Mouse (Mus musculus) hematopoietic stem cell, adult 5-6 weeks (primary cell): Measurements from ENCODE around the gene Slc2a12. TPM values are rescaled to one million over a fixed set of nuclear protein-coding genes. Genes with fewer than 3 reads are reported as not detected.

Experiments
- ATAC-seq, 2 experiments: fragments of 125-278 bp in 1 of 2; replicated peaks in 1 of 2; 2 replicates each; pipeline ENCODE4 v1.8.0; 2016 to 2017; ENCODE audit warnings: inconsistent platforms in 2 of 2, mild to moderate bottlenecking in 2 of 2, moderate number of reproducible peaks in 2 of 2, low read depth in 1 of 2, moderate TSS enrichment in 1 of 2; ENCODE audit not compliant: low FRiP score in 2 of 2, poor library complexity in 2 of 2, severe bottlenecking in 2 of 2, insufficient read depth in 1 of 2, low TSS enrichment in 1 of 2
- total RNA-seq: library from RNA; stranded (forward); fragments of 172-1452, 232-1000 nt; gene quantifications from 2 replicates; pipeline ENCODE4 v1.2.3, GENCODE M21; 2017

Gene Slc2a12
- 0.10 and 0.13 TPM in 2 replicates for total RNA-seq

- peak; percentile 91 to 93 for ATAC-seq
Observed at GRCm38 (mm10) chr10:22644853-22645491, at the start of gene Slc2a12. Slc2a12 (plus strand) TSS chr10:22645011.

GRCm38 (mm10) chr10:22598908-22599480 lies 45.8 kb upstream of the Slc2a12 start:
- ATAC-seq: no peak

GRCm38 (mm10) chr10:22601046-22601445 lies 43.8 kb upstream of the Slc2a12 start:
- no peak for ATAC-seq

GRCm38 (mm10) chr10:22604801-22605200 lies 40.0 kb upstream of the Slc2a12 start:
- ATAC-seq: no peak

- no peak for ATAC-seq
Observed at GRCm38 (mm10) chr10:22608273-22608672, 36.5 kb upstream of the Slc2a12 start.

- no peak for ATAC-seq
Observed at GRCm38 (mm10) chr10:22608799-22609357, 35.9 kb upstream of the Slc2a12 start.

GRCm38 (mm10) chr10:22613301-22613700 lies 31.5 kb upstream of the Slc2a12 start:
- ATAC-seq: no peak

- ATAC-seq: no peak
Observed at GRCm38 (mm10) chr10:22614554-22614953, 30.3 kb upstream of the Slc2a12 start.

- no peak for ATAC-seq
Observed at GRCm38 (mm10) chr10:22615309-22615708, 29.5 kb upstream of the Slc2a12 start.

- ATAC-seq: no peak
Observed at GRCm38 (mm10) chr10:22618842-22619241, 26.0 kb upstream of the Slc2a12 start.

GRCm38 (mm10) chr10:22628832-22629231 lies 16.0 kb upstream of the Slc2a12 start:
- no peak for ATAC-seq

GRCm38 (mm10) chr10:22631103-22631502 lies 13.7 kb upstream of the Slc2a12 start:
- ATAC-seq: peak; percentile 60 to 75; a peak in 3 of 4 replicates

- ATAC-seq: no peak
Observed at GRCm38 (mm10) chr10:22631528-22631927, 13.3 kb upstream of the Slc2a12 start.

GRCm38 (mm10) chr10:22631956-22632355 lies 12.9 kb upstream of the Slc2a12 start:
- no peak for ATAC-seq

GRCm38 (mm10) chr10:22633406-22634306 lies 11.2 kb upstream of the Slc2a12 start:
- no peak for ATAC-seq

- ATAC-seq: no peak
Observed at GRCm38 (mm10) chr10:22637241-22637640, 7.6 kb upstream of the Slc2a12 start.

GRCm38 (mm10) chr10:22644171-22644570 lies 640 bp upstream of the Slc2a12 start:
- no peak for ATAC-seq

GRCm38 (mm10) chr10:22648702-22649101 lies 3.9 kb downstream of the Slc2a12 start:
- ATAC-seq: no peak
